Mouse (Mus musculus) ZHBTc4 (cell line): ENCODE measurements around the gene Itga7.

Experiments used
- DNase-seq: peaks from one replicate; pipeline ENCODE4 v3.0.0-alpha.2; 2011; ENCODE audit warnings: low read depth, low spot score

The Itga7 gene

DNA sequence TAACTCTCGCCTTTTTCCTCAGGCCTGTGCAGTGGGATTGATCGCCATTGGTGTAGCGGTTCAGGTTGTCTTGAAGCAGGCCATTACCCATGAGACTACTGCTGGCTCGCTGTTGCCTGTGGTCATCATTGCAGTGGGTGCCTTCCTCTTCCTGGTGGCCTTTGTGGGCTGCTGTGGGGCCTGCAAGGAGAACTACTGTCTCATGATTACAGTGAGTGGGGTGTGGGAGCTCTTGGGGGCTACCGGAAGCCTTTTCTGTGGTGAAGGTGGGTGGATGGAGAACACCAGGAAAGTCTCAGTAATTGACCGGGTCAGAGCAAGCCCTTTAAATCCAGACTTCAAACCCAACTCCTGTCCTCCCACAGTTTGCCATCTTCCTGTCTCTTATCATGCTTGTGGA, 22.2 kb upstream of the Itga7 start:
- no peak for DNase-seq

DNA sequence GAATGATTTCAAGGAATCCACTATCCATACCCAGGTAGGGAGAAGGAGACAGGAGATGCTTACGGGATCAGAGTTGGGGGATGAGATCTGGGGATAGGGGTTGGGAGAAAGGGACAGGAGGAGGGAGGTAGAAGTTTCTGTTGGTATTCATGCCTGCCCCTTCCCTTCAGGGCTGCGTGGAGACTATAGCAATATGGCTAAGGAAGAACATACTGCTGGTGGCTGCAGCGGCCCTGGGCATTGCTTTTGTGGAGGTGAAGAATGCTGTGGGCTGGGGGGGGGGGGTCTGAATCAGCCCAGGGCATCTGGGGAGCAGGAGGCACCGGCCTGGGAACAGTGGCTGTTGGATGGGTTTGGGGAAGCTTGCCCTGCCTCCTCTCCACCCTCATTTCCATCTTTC, 21.4 kb upstream of the Itga7 start:
- no peak for DNase-seq

DNA sequence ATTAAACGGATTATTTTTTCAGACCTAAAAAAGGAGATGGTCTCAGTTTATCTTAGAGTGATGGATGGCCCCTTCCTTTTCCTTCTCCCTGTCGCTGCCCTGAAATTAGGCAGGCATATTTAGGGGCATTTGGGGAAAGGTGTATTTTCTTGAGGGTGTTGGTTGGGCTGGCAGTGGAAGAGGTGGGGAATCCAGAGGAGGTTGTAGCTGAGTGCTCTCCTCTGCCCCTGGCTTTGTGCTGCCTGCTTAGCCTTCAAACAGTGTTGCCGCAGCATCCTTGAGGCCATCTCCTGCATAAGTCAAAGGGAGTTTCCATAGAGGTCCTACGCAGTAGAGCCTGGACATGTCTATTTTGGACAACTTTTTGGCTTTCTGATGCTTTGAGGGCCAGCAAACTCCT, 20.8 kb upstream of the Itga7 start:
- DNase-seq: no peak

DNA sequence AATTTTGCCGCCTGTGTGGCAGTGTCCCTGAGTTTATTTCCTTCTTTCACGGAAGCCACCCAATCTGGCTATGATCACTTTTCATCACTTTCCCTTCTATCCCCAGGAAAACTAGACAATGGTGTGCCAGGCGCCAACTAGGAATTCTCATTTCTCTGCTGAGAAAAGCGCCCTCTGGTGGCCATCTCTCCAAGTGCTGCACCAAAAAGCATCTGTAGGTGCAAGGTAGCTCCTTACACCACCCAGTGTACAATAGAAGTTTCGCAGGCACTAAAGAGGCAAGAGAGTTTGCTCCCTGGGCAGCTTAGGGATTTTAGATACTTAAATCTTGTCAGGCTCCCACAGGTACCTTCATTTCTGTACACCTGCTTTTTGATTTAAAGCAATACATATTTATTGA, 20.4 kb upstream of the Itga7 start:
- peak; percentile 94 for DNase-seq

DNA sequence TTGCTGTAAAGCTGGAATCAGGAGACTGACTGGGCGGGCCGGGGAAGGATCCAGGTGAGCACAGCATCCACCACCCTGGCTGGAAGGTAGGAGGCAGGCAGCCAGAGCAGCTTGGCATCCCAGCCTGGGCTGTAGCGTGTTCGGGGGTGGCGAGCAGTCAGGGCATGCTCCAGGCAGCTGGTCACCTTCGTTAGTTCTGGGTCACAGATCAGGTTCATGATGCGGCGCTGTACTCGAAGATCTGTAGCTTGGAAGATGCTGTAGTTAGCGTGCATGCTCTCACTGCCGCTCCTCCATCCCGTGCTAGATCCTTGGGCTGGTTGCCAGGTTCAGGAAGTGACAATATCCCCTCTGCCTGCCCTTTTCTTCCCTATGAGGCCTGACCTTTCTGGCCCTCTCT, 19.9 kb upstream of the Itga7 start:
- DNase-seq: no peak

DNA sequence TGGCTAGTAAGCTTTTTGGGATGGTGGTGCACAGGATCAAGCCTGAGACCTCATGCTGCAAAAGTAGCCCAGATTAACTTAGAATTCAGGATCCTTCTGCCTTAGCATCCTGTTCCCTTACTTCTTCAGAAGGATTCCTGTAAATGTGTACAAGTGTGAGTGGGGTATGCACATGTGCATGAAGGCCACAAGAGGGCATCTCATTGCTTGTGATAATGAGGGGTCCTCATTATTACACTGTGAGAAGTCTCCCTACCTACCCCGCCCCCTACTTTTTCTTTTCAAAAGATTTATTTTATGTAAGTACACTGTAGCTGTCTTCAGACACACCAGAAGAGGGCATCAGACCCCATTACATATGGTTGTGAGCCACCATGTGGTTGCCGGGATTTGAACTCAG, 18.1 kb upstream of the Itga7 start:
- no peak for DNase-seq

DNA sequence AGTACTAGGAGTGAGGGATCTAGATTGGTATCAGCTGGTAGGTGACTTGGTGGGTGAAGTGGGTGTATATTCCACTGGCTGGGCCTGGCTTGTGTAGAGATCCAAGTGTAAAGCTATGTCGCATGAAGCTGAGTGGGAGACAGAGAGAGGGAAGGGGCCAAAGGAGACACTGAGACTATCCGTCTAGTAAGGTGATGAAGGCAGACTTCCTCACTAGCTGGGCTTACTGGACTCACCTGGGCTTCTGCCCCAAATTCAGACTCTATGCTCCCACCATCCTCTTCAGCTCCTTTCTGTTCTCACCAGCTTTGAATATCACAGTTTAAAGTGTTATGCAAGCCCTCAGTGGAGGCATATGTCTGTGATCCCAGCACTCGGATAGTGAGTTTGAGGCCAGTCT, 17.0 kb upstream of the Itga7 start:
- DNase-seq: no peak

DNA sequence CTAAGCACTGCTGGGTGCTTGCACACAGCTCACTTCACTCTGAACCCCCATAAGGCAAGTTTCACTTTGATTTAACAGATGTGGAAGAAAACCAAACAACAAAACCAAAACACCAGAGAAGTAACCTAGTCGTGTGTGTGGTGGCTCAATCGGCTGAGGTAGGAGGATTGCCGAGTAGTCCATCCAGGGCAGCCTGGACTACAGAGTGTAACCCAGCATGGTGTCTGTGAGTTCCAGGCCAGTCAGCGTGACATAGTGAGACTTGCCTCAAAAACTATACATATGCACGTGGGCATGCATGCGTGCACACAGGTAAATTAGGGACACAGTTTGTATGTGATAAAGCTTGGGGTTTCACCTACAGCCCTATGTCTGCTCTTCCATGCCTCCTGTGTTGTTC, 16.2 kb upstream of the Itga7 start:
- DNase-seq: no peak

DNA sequence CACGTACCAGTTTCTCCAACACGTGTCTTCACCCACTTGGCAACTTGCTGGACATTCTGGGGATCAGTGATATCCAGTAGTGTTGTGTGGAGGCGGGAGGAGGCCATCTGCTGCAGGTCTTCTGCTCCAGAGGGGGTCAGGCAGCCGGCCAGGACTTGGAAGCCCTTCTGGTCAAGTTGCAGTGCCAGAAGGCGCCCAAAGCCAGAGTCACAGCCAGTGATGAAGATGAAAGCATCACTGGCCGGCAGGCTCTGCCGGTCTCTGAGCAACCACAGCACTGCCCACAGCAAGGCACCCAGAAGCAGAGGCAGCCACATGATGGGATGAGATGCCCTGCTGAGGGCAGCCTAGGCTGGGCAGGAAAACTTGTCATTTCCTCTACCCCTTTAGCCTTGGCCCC, 15.4 kb upstream of the Itga7 start:
- no peak for DNase-seq

DNA sequence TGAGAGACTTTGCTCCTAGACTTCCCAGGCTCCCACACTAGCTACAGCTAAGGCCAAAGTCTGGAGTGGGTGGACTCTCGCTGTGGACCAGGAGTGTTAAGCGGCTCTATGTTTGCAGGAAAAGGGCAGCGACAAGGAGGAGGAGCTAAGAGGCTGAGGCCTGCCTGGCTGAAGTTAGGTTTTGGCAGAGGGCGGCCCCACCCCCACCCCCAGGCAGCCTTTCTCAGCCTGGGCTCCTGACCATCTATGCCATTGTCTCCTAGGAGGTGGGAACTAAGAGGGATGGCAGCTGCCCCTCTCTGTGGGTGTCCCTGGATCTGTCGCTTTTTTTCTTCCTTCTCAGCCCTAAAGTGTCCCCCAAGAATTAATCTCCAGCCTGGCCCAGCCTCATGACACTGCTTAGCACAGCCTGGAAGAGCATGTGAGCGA, 14.4 kb upstream of the Itga7 start:
- peak; percentile 40 for DNase-seq

DNA sequence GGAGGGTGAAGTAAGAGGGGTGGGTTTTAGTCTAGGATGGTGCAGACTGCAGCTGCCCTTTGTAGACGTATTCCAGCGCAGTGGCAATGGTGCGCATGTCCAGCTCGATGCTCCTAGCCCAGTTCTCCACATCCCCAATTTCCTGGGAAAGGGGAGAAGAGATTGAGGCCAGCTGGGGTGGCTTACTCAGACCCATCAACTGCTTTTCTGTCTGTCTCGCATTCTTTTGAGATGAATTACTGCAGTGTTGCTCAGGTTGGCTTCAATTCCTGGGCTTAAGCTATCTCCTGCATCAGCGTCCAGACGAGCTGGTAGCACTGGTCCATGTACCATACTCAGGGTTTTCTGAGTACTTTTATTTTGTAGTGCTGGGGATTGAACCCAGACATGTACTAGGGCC, 13.7 kb upstream of the Itga7 start:
- DNase-seq: no peak

DNA sequence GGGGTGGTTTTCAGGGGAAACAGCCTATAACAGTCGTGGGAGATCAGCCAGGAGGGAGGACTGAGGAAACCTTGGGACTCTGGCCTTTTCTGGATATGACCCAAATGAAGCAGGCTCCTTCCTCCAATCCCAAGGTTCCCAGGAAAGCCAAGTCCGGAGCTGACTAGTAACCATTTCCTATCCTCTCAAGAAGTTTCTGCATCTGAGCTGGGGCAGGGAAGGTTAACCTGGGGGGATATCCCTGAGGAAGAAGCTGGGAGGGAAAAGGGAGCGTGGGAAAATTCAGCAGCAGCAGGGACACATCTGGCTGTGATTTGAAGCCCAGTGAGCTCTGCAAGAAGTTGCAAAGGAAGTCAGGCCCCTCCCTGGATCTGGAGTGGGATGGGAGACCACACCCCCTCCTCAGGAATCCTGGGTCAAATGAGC, 12.9 kb upstream of the Itga7 start:
- peak; percentile 67 for DNase-seq

DNA sequence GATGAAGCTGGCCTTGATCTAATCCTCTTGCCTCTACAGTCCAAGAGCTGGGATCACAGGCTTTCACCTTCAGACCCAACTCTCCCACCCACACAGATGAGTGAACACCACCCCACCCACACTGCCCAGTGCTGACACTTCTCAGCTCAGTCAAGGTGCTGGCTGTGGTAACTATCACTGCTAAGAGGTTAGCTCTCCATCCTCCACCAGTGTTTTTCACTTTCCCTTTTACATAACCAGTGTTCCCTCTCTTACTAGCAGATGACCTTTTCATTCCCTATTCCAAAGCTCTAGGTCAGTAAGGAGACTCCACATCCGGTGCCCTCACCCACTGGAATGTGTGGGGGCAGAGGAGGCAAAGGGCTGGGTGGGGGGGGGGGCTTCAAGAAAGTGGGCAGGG, 12.4 kb upstream of the Itga7 start:
- DNase-seq: no peak

DNA sequence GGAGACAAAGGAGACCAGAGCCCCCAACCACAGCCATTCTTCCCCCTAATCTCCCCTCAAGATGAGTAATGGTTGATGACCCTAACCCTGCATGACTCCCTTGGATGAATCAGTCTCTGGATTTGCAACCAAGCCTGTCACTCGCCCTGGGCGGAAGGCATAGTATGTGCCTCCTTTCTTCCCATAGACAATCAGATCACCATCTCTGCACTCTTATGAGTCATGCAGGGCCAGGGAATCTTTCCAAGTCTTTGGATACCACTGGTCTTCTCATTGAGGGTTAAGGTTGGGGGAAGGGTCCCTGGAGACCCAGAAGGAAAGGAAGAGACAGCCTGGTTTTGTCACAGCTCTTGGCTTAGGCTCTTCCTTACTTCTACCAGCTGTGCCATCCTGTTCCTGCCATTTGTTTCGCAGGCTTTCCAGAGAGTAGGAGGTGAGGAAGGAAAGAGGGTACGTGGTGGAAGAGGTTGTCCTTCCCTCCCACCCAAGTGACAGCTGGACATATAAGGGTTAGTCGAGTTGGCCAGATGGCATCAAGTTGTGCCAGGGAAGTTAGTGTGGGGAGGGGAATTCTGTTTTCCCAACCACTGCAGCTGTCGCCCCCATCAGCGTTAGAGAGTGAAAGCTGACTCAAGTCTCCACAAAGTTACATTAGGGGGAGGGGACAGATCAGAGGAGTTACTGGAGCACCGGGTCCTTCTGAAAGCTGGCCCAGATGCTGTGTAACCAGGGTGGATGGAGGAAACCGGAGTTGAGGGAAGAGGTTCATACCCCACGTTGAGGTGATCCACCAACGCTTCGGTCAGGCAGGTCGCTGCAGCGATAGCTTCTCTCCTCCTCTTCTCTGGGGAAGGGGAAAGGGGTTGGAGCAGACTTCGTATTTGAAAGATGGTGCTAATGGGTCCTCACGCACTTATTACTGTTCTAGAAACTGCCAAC, 11.5 kb upstream of the Itga7 start:
- DNase-seq: no peak

DNA sequence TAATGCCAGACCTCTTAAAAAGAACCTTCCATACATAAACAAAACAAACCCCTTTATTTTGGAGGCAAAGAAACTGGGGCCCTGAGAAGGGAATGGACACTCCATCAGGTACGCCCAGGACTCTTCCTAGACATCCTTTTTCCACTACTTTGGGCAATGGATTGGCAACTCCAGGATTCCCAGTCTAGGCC, 10.9 kb upstream of the Itga7 start, which contains the start of gene Rdh5:
Gene Rdh5 (minus strand): TSS at position 67 of the 191 bp plus-strand sequence.
- DNase-seq: no peak

DNA sequence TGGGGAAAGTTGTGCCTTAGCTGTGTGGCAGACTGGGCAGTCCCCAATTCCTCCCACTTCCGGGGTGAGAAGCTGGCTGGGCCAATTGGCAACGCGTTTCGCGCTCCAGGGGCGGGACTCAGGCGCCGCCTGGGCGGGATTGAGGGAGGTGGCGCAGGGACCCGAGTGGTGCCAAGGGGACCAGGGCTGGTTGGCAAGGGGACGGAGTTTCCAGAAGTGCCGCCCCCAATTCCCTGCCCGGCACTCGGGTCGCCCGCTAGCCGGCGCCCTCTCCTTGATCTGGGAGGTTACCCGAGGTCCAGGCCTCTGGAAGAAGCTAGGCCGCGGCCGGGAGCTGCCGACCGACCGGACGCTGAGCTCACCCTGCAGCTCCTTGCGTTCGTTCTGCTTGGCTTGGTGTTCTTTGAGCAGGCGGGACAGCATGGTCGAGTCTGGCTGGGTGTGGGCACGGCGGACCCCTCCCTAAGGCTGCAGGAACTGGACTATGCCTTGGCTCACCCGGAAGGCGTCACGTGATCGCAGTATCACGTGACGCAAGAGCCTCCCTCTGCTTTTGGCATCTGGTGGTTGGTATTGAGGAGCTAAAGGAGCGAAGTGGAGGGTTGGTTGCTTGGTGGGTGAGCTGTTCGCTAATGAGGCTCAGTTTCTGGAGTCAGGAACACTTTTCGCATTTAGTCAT, 10.5 kb upstream of the Itga7 start:
- peak; percentile 98 for DNase-seq

DNA sequence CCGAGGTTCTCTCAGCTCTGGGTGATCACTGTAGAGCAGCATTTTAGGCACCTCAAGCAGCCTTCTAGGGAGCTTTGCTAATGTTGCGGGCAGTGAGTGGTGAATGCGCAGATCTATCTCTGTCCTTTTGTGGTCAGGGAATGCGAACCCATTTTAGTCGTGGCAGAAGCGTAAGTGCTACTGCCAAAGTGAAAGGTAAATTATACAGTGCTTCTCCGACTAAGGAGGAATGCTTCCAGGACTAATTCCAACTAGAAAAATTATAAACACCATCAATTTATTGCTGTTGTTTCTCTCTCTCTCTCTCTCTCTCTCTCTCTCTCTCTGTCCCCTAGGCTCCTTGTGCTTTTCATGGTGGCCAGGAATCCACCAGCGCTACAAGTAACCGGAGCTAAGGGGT, 9.7 kb upstream of the Itga7 start, which contains the start of gene Bloc1s1:
Gene Bloc1s1 (minus strand): TSS at position 101 of the 400 bp plus-strand sequence.
- no peak for DNase-seq

DNA sequence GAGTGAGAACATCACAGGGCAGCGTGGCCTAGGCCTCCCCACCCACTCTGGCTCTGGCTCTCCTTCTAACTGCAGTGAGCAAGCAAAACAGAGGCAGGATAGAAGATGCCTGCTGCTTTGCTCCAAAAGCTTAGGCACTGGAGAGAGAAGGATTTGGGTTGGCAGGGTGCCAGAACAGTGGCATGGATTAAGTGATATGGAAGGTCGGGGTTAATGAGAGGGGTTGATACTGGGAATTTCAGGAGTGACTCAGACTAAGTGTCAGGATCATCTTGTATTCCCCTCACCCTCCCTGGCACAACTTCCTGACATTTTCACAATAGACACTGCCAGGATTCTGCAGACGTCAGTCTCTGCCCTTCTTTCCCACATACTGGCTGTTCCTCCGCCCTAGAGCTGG, 5.3 kb upstream of the Itga7 start:
- DNase-seq: no peak

DNA sequence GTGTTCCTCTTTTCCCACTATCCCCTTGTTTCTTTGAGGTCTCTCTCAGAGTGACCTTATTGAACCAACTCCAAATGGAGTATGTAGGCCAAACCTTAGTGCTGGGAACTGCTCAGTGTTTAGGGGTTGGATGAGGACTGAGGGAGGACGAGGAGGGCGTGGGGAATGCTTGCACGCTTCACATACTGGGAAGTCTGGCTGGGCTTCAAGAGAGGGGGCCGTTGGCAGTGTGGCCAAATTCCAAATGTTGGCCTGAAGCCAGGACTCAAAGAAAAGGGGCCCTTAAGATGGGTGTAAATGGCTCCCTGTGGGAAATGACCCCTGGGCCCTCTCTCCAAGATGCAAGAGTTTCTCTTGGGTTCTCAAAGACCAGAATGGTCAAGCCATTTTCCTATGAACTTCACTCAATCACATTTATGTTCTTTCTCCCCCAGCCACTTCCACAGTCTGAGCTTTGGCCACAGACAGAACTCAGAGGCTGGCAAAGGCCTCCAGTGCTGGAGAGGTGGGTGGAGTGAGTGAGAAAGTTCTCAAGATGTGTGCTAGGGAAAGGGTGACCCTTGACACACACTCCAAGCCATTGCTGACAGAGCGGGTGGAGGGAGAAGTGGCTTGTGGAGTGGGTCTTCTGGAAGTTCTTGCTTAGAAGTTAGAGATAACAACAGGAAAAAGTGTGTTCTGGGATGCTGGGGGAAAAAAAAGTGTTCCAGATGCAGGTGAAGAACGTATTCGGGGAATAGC, 3.8 kb upstream of the Itga7 start:
- no peak for DNase-seq

DNA sequence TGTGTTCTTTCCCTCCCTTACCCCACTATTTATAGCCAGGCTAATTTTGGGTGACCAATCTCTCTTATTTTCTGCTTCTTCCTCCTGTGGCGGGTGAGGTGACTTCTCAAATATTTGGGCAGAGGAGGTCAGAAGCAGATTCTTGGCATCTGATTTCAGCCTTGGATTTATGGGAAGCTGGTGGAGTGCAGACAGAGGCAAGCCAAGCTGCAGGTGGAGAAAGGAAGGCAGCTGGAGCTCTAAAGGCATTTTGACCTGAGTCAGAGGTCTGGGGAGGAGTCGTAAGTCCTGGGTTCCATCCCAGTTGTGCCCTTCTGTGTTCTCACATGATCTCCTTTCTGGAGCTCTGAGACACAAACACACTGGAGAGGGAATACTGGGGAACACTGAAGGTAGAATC, 2.2 kb upstream of the Itga7 start:
- no peak for DNase-seq

DNA sequence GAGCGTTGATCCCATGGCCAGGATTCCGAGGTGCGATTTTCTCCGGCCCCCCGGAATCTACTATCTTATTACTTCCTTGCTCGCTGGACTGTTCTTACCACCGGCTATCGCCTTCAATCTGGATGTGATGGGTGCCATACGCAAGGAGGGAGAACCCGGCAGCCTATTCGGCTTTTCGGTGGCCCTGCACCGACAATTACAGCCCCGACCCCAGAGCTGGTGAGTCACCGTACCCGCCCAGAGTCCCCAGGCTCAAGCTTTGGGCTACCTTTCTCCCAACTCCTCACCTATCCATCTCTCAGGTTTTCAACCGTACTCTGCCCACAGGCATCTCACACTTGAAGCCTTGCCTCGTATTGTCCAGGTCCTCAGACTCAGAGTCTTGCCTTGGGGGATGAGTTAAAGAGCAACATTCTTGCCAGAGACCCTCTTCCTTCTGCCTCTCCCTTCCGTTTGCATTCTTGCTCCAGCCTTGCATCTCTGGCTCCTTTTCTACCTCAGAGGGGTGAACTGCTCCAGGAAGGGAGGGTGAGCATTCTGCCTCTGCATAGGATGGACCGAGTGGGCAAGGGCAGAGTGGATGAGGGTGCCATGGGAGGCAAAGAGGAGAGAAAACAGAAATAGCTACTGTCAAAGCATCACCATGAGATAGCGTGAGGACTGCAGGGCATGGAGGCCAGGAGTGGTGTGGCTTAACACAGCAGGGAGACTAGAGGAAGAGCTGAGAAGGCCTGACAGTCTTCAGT, 531 bp downstream of the Itga7 start:
- no peak for DNase-seq
